Mouse (Mus musculus): ENCODE results near the gene Fgfr2. TPM values are rescaled to one million over a fixed set of nuclear protein-coding genes. Genes with fewer than 3 reads are reported as not detected.

Fgfr2 gene
- polyA plus RNA-seq, 1 experiment from 2014 or later: 18.5 TPM

- 48% methylated on average over 9 of the region's 9 CpGs for WGBS (ENCODE audit: insufficient replicate concordance)
- no peak overlapping the region for H3K27ac ChIP-seq
- H3K4me3 ChIP-seq: no peak overlapping the region
- no peak overlapping the region for H3K4me2 ChIP-seq
- H3K4me1 ChIP-seq: no peaks in the 10 kb centered on the region
- H3K9me3 ChIP-seq (replicated peaks): no peaks in the 10 kb centered on the region
- H3K27me3 ChIP-seq (replicated peaks): no peaks in the 10 kb centered on the region
- ATAC-seq: no peak
- no peak overlapping the region for H3K9ac ChIP-seq
- no peaks in the 10 kb centered on the region for H3K36me3 ChIP-seq
Observed at GRCm38 (mm10) chr7:131722783-131723575, 1400.2 kb downstream of the Fgfr2 start.

DNA sequence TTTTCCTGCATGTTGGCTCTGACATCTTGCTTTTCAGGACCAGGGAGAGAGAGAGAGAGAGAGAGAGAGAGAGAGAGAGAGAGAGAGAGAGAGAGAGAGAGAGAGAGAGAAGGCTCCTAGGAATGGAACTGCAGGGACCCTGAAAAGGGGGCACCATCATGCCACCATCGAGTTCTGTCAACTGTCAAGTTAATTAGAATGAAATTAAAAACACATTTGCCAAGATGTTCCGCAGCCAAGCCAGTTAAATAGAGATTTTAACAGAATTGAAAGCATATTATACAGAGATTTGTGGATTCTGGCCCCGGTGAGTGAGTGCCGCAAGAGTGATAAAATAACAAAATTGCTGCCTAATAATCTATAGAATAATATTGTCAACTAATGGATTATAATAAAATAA, 1400.8 kb downstream of the Fgfr2 start:
- Histone ChIP-seq H3K4me2 (no peak overlapping the region), H3K9ac (no peak overlapping the region), H3K9me3 (replicated peaks) (no peaks in the 10 kb centered on the region), H3K4me3 (no peak overlapping the region), H3K27ac (no peak overlapping the region), H3K4me1 (no peaks in the 10 kb centered on the region), H3K27me3 (replicated peaks) (no peaks in the 10 kb centered on the region), H3K36me3 (no peaks in the 10 kb centered on the region)
- no peak for ATAC-seq
- WGBS (ENCODE audit: insufficient replicate concordance): 54% methylated on average over 4 of the region's 4 CpGs

- H3K4me1 ChIP-seq: no peaks in the 10 kb centered on the region
- no peak overlapping the region for H3K9ac ChIP-seq
- ATAC-seq: no peak
- H3K27ac ChIP-seq: no peak overlapping the region
- no peaks in the 10 kb centered on the region for H3K36me3 ChIP-seq
- H3K27me3 ChIP-seq (replicated peaks): no peaks in the 10 kb centered on the region
- WGBS (ENCODE audit: insufficient replicate concordance): 37% methylated on average over 3 of the region's 3 CpGs
- H3K9me3 ChIP-seq (replicated peaks): no peaks in the 10 kb centered on the region
- H3K4me2 ChIP-seq: no peak overlapping the region
- no peak overlapping the region for H3K4me3 ChIP-seq
Observed at GRCm38 (mm10) chr7:131718280-131718679, 1404.9 kb downstream of the Fgfr2 start.

- Histone ChIP-seq H3K27me3 (replicated peaks) (no peaks in the 10 kb centered on the region), H3K4me1 (no peaks in the 10 kb centered on the region), H3K27ac (no peak overlapping the region), H3K9ac (no peak overlapping the region), H3K4me3 (no peak overlapping the region), H3K9me3 (replicated peaks) (no peaks in the 10 kb centered on the region), H3K4me2 (no peak overlapping the region), H3K36me3 (no peaks in the 10 kb centered on the region)
- 74% methylated on average over 9 of the region's 9 CpGs for WGBS (ENCODE audit: insufficient replicate concordance)
- no peak for ATAC-seq
Observed at GRCm38 (mm10) chr7:131713076-131713475, 1410.1 kb downstream of the Fgfr2 start.

GRCm38 (mm10) chr7:131696889-131697288, 1426.3 kb downstream of the Fgfr2 start:
- Histone ChIP-seq H3K9ac (no peak overlapping the region), H3K27ac (no peak overlapping the region), H3K36me3 (no peaks in the 10 kb centered on the region), H3K4me2 (no peak overlapping the region), H3K9me3 (replicated peaks) (no peaks in the 10 kb centered on the region), H3K4me3 (no peak overlapping the region), H3K4me1 (no peaks in the 10 kb centered on the region), H3K27me3 (replicated peaks) (no peaks in the 10 kb centered on the region)
- WGBS (ENCODE audit: insufficient replicate concordance): 31% methylated on average over 3 of the region's 3 CpGs
- no peak for ATAC-seq

DNA sequence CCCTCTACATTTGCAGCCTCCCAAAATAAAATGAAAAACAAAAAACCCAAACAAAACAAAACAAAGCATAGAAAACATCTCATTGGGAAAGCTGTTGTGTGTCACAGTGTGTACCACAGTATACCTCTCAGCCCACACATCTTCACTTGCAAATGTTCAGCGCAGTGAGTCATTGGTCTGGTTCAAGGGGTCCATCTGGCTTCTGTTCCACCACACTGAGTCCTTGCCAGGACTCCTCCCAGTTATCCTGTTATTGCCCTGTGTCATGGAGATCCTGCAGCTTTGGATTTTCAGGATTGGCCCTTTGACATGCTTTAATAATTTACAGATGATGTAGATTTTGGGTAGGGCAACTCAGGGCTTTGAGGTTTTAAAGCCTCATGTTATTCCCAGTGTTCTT, 1435.8 kb downstream of the Fgfr2 start:
- no peak overlapping the region for H3K4me3 ChIP-seq
- no peak overlapping the region for H3K9ac ChIP-seq
- ATAC-seq: no peak
- WGBS (ENCODE audit: insufficient replicate concordance): 81% methylated on average over 1 of the region's 1 CpGs
- no peaks in the 10 kb centered on the region for H3K4me1 ChIP-seq
- no peaks in the 10 kb centered on the region for H3K9me3 ChIP-seq (replicated peaks)
- H3K27ac ChIP-seq: no peak overlapping the region
- no peaks in the 10 kb centered on the region for H3K27me3 ChIP-seq (replicated peaks)
- H3K36me3 ChIP-seq: no peaks in the 10 kb centered on the region
- no peak overlapping the region for H3K4me2 ChIP-seq

GRCm38 (mm10) chr7:131677126-131677525, 1446.0 kb downstream of the Fgfr2 start:
- H3K9me3 ChIP-seq (replicated peaks): no peaks in the 10 kb centered on the region
- no peaks in the 10 kb centered on the region for H3K36me3 ChIP-seq
- H3K4me1 ChIP-seq: no peaks in the 10 kb centered on the region
- no peak overlapping the region for H3K27ac ChIP-seq
- no peaks in the 10 kb centered on the region for H3K27me3 ChIP-seq (replicated peaks)
- no peak overlapping the region for H3K9ac ChIP-seq
- WGBS (ENCODE audit: insufficient replicate concordance): 65% methylated on average over 2 of the region's 2 CpGs
- no peak overlapping the region for H3K4me2 ChIP-seq
- H3K4me3 ChIP-seq: no peak overlapping the region
- ATAC-seq: no peak

GRCm38 (mm10) chr7:131670586-131670985, 1452.6 kb downstream of the Fgfr2 start:
- Histone ChIP-seq H3K4me1 (no peaks in the 10 kb centered on the region), H3K27ac (no peak overlapping the region), H3K9me3 (replicated peaks) (no peaks in the 10 kb centered on the region), H3K4me2 (no peak overlapping the region), H3K4me3 (no peak overlapping the region), H3K9ac (no peak overlapping the region), H3K27me3 (replicated peaks) (no peaks in the 10 kb centered on the region), H3K36me3 (no peaks in the 10 kb centered on the region)
- 68% methylated on average over 6 of the region's 6 CpGs for WGBS (ENCODE audit: insufficient replicate concordance)
- ATAC-seq: no peak

DNA sequence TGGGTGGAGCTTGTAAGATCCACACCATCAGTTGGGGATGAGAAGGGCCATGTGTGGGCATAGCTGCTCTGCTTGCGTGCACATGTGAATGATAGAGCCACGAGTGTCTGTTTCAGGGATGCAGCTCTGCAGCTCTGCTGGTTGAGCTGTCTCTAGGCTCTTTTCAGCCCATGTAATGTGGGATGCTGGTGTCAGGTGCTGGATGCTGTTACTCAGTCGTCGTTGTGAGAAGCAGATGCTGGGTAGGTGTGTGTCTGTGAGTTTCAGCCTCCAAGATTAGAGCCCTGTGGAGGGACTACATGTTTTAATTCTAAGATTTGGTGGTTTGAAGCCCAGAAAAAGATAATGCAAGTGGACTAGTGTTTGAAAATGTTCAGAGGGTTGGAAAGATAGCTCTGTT, 1453.8 kb downstream of the Fgfr2 start:
- Histone ChIP-seq H3K9ac (no peak overlapping the region), H3K4me3 (no peak overlapping the region), H3K27me3 (replicated peaks) (no peaks in the 10 kb centered on the region), H3K9me3 (replicated peaks) (no peaks in the 10 kb centered on the region), H3K4me2 (no peak overlapping the region), H3K4me1 (no peaks in the 10 kb centered on the region), H3K27ac (no peak overlapping the region), H3K36me3 (no peaks in the 10 kb centered on the region)
- no peak for ATAC-seq
- 66% methylated on average over 4 of the region's 4 CpGs for WGBS (ENCODE audit: insufficient replicate concordance)

- H3K9me3 ChIP-seq (replicated peaks): no peaks in the 10 kb centered on the region
- no peaks in the 10 kb centered on the region for H3K36me3 ChIP-seq
- WGBS (ENCODE audit: insufficient replicate concordance): 75% methylated on average over 1 of the region's 1 CpGs
- H3K4me3 ChIP-seq: no peak overlapping the region
- no peak overlapping the region for H3K9ac ChIP-seq
- H3K27ac ChIP-seq: no peak overlapping the region
- no peak for ATAC-seq
- no peaks in the 10 kb centered on the region for H3K27me3 ChIP-seq (replicated peaks)
- no peaks in the 10 kb centered on the region for H3K4me1 ChIP-seq
- no peak overlapping the region for H3K4me2 ChIP-seq
Observed at GRCm38 (mm10) chr7:131660726-131661125, 1462.4 kb downstream of the Fgfr2 start.

DNA sequence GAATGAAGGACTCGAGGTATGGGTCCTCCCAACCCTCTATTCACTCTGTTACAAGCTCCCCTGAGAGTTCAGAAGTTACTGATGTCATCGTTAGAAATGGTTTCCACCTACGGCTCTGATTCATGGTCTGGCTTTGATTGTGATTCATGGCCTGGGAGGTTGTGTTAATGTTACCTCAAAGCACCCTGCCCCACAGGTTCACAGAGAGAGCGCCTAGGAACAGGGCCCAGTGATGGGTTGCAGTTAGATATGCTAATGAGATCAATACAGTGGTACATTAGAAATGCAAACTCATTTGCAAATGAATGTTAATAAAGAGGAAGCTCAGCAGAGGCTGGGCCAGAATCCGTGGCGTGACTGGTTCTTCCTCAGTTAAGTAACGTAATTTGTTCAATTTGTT, 1467.1 kb downstream of the Fgfr2 start:
- 47% methylated on average over 7 of the region's 7 CpGs for WGBS (ENCODE audit: insufficient replicate concordance)
- no peak for ATAC-seq
- Histone ChIP-seq H3K4me3 (no peak overlapping the region), H3K9ac (no peak overlapping the region), H3K4me2 (no peak overlapping the region), H3K36me3 (no peaks in the 10 kb centered on the region), H3K4me1 (no peaks in the 10 kb centered on the region), H3K27me3 (replicated peaks) (no peaks in the 10 kb centered on the region), H3K27ac (no peak overlapping the region), H3K9me3 (replicated peaks) (no peaks in the 10 kb centered on the region)

GRCm38 (mm10) chr7:131653416-131653815, 1469.7 kb downstream of the Fgfr2 start:
- Histone ChIP-seq H3K4me3 (no peak overlapping the region), H3K4me2 (no peak overlapping the region), H3K4me1 (no peaks in the 10 kb centered on the region), H3K27ac (no peak overlapping the region), H3K27me3 (replicated peaks) (0 out of 2 replicates have a peak, but pooled peaks cover 6% of the 10 kb centered on the region), H3K9ac (no peak overlapping the region), H3K36me3 (no peaks in the 10 kb centered on the region), H3K9me3 (replicated peaks) (no peaks in the 10 kb centered on the region)
- ATAC-seq: no peak
- WGBS (ENCODE audit: insufficient replicate concordance): 61% methylated on average over 6 of the region's 6 CpGs

All from liver, embryonic 12.5 days (tissue).